Mouse (Mus musculus): ENCODE results near the gene Pithd1.

DNA sequence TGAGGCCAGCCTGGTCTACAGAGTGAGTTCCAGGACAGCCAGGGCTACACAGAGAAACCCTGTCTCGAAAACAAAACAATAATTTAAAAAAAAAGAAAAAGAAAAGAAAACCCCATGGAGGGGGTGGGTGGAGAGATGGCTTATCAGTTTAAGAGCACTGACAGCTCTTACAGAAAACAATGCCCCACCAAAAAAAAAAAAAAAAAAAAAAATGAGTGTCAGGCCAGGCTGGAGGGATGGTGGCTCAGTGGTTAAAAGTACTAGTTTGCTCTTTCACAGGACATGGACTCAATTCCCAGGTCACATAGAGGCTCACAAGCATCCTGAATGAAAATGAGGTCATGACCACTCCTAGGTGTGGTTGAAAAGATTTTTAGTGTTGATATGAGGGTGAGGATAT lies 46.2 kb upstream of the Pithd1 start:
- TF ChIP-seq MAZ (IDR thresholded peaks at IDR 0.05; ENCODE audit: low read depth, low read length), result no peak
- no peak for TF ChIP-seq USF2 (IDR thresholded peaks at IDR 0.05; ENCODE audit: borderline replicate concordance in 1 of 2, insufficient read depth in 1 of 2, low read depth in 1 of 2, low read length in 2 of 2)
- TF ChIP-seq ZC3H11A (IDR thresholded peaks at IDR 0.05; ENCODE audit: low read depth, low read length), result no peak
- TF ChIP-seq CTCF (IDR thresholded peaks at IDR 0.05 in 2 of 3, conservative IDR thresholded peaks at IDR 0.05 in 1 of 3; ENCODE audit: control insufficient read depth in 1 of 3, insufficient read depth in 1 of 3, low read depth in 2 of 3, low read length in 3 of 3, poor library complexity in 1 of 3, severe bottlenecking in 1 of 3), result no peak
